Mouse (Mus musculus): ENCODE measurements around the gene Fhit. TPM values are rescaled to one million over a fixed set of nuclear protein-coding genes. Genes with fewer than 3 reads are reported as not detected.
A peak's percentile ranks its signal among the peaks of the same experiment; 100 is the strongest.
"Not testable (repeated sequence)": the region's sequence is repeated elsewhere in the genome, so short reads cannot be mapped to it uniquely, and the experiment has no call there.

The Fhit gene
- polyA plus RNA-seq, 1 experiment from 2014 or later: 1.7 TPM

GRCm38 (mm10) chr14:10797595-10797994 lies 364.2 kb downstream of the Fhit start:
- no peak for TF ChIP-seq CTCF (IDR thresholded peaks at IDR 0.05)
- no peak for ATAC-seq
- H3K27me3 ChIP-seq: no peaks in the 10 kb centered on the region
- DNase-seq (ENCODE audit: low read depth, low spot score): no peak
- ChIA-PET POLR2A (no interaction called here), CTCF (interaction anchor here (1.1 to 1.8 kb wide), 2 partner anchors 14 to 20 kb away, joined by 3 to 6 read pairs; no protein-coding TSS in a partner anchor)
- in situ Hi-C loops (cut with MboI; ENCODE audit: low pct_unique_long_range_greater_than_20kb): loop anchor here (10.0 to 25.0 kb wide), 2 partner anchors 537 to 1340 kb away; no protein-coding TSS in a partner anchor

- in situ Hi-C loops (cut with MboI; ENCODE audit: low pct_unique_long_range_greater_than_20kb): loop anchor here (10.0 to 25.0 kb wide), 2 partner anchors 539 to 1342 kb away; no protein-coding TSS in a partner anchor
Observed at GRCm38 (mm10) chr14:10795498-10796075, 366.2 kb downstream of the Fhit start.

GRCm38 (mm10) chr14:10783929-10784328 lies 377.9 kb downstream of the Fhit start:
- no peak for TF ChIP-seq CTCF (IDR thresholded peaks at IDR 0.05)
- H3K27me3 ChIP-seq: no peaks in the 10 kb centered on the region
- in situ Hi-C loops (cut with MboI; ENCODE audit: low pct_unique_long_range_greater_than_20kb): loop anchor here (25.0 kb wide), 1 partner anchor 1353 kb away; no protein-coding TSS in a partner anchor
- DNase-seq (ENCODE audit: low read depth, low spot score) (no peak), ATAC-seq (no peak)
- ChIA-PET POLR2A (no interaction called here), CTCF (no interaction called here)

More at GRCm38 (mm10) chr14:10795498-10796075, 366.2 kb downstream of the Fhit start:
- H3K27me3 ChIP-seq: no peaks in the 10 kb centered on the region
- POLR2A ChIA-PET: no interaction called here
- ATAC-seq (no peak), DNase-seq (ENCODE audit: low read depth, low spot score) (no peak)
- CTCF ChIA-PET: no interaction called here
- no peak for TF ChIP-seq CTCF (IDR thresholded peaks at IDR 0.05)

- H3K27me3 ChIP-seq: no peaks in the 10 kb centered on the region
- in situ Hi-C loops (cut with MboI; ENCODE audit: low pct_unique_long_range_greater_than_20kb): loop anchor here (25.0 kb wide), 1 partner anchor 1359 kb away; no protein-coding TSS in a partner anchor
- ATAC-seq (no peak), DNase-seq (ENCODE audit: low read depth, low spot score) (no peak)
- ChIA-PET POLR2A (no interaction called here), CTCF (interaction anchor here (1.5 kb wide), 1 partner anchor 11 kb away, joined by 3 read pairs; no protein-coding TSS in a partner anchor)
- no peak for TF ChIP-seq CTCF (IDR thresholded peaks at IDR 0.05)
Observed at GRCm38 (mm10) chr14:10778721-10779120, 383.1 kb downstream of the Fhit start.

- H3K27me3 ChIP-seq; POLR2A ChIA-PET; DNase-seq (ENCODE audit: low read depth, low spot score); in situ Hi-C loops (cut with MboI; ENCODE audit: low pct_unique_long_range_greater_than_20kb); ATAC-seq: not testable (repeated sequence)
- TF ChIP-seq CTCF (IDR thresholded peaks at IDR 0.05): peak; percentile 27
- CTCF ChIA-PET: interaction anchor here (0.7 kb wide), 1 partner anchor 28 kb away, joined by 4 read pairs; no protein-coding TSS in a partner anchor
Observed at GRCm38 (mm10) chr14:10754883-10755282, 407.0 kb downstream of the Fhit start.

- H3K27me3 ChIP-seq: no peaks in the 10 kb centered on the region
- ChIA-PET POLR2A (no interaction called here), CTCF (no interaction called here)
- TF ChIP-seq CTCF (IDR thresholded peaks at IDR 0.05): no peak
- in situ Hi-C loops (cut with MboI; ENCODE audit: low pct_unique_long_range_greater_than_20kb): no loop called here
- ATAC-seq (no peak), DNase-seq (ENCODE audit: low read depth, low spot score) (no peak)
Observed at GRCm38 (mm10) chr14:10738076-10738475, 423.8 kb downstream of the Fhit start.

- ATAC-seq: no peak
- no peak for DNase-seq (ENCODE audit: low read depth, low spot score)
- H3K27me3 ChIP-seq: no peaks in the 10 kb centered on the region
- POLR2A ChIA-PET: no interaction called here
- TF ChIP-seq CTCF (IDR thresholded peaks at IDR 0.05): no peak
- CTCF ChIA-PET: interaction anchor here (1.7 kb wide), 1 partner anchor 17 kb away, joined by 3 read pairs; no protein-coding TSS in a partner anchor
- in situ Hi-C loops (cut with MboI; ENCODE audit: low pct_unique_long_range_greater_than_20kb): no loop called here
Observed at GRCm38 (mm10) chr14:10722525-10722924, 439.3 kb downstream of the Fhit start.

- in situ Hi-C loops (cut with MboI; ENCODE audit: low pct_unique_long_range_greater_than_20kb): no loop called here
- no peaks in the 10 kb centered on the region for H3K27me3 ChIP-seq
- TF ChIP-seq CTCF (IDR thresholded peaks at IDR 0.05): no peak
- ChIA-PET CTCF (no interaction called here), POLR2A (no interaction called here)
- DNase-seq (ENCODE audit: low read depth, low spot score) (no peak), ATAC-seq (no peak)
Observed at GRCm38 (mm10) chr14:10712916-10713315, 448.9 kb downstream of the Fhit start.

GRCm38 (mm10) chr14:10712522-10712881 lies 449.3 kb downstream of the Fhit start:
- DNase-seq (ENCODE audit: low read depth, low spot score) (no peak), ATAC-seq (no peak)
- CTCF ChIA-PET: no interaction called here
- in situ Hi-C loops (cut with MboI; ENCODE audit: low pct_unique_long_range_greater_than_20kb): no loop called here
- POLR2A ChIA-PET: no interaction called here
- H3K27me3 ChIP-seq: no peaks in the 10 kb centered on the region
- TF ChIP-seq CTCF (IDR thresholded peaks at IDR 0.05): no peak

GRCm38 (mm10) chr14:10711841-10712521 lies 449.9 kb downstream of the Fhit start:
- no peak for TF ChIP-seq CTCF (IDR thresholded peaks at IDR 0.05)
- no peaks in the 10 kb centered on the region for H3K27me3 ChIP-seq
- DNase-seq (ENCODE audit: low read depth, low spot score) (no peak), ATAC-seq (no peak)
- ChIA-PET CTCF (no interaction called here), POLR2A (no interaction called here)
- in situ Hi-C loops (cut with MboI; ENCODE audit: low pct_unique_long_range_greater_than_20kb): no loop called here

- no peak for TF ChIP-seq CTCF (IDR thresholded peaks at IDR 0.05)
- DNase-seq (ENCODE audit: low read depth, low spot score) (no peak), ATAC-seq (no peak)
- no peaks in the 10 kb centered on the region for H3K27me3 ChIP-seq
- POLR2A ChIA-PET: no interaction called here
- in situ Hi-C loops (cut with MboI; ENCODE audit: low pct_unique_long_range_greater_than_20kb): no loop called here
- CTCF ChIA-PET: interaction anchor here (1.5 kb wide), 1 partner anchor 18 kb away, joined by 4 read pairs; no protein-coding TSS in a partner anchor
Observed at GRCm38 (mm10) chr14:10710796-10711311, 451.0 kb downstream of the Fhit start.

Data from Patski (cell line).